Mouse (Mus musculus) cerebellum, adult 2 months (tissue): Measurements from ENCODE around the gene Hnrnpa3. TPM values are rescaled to one million over a fixed set of nuclear protein-coding genes. Genes with fewer than 3 reads are reported as not detected.

Experiments
- DNase-seq, 2 experiments: peaks; one replicate each; pipeline ENCODE4 v3.0.0; 2021
- H3K27ac ChIP-seq: fragments of 200-500 bp; 2 replicates; pipeline ENCODE4 v1.5.1; 2012; ENCODE audit warnings: low read length, control low read depth, inconsistent platforms; ENCODE audit not compliant: insufficient read depth
- H3K27me3 ChIP-seq: fragments of 200-500 bp; 2 replicates; pipeline ENCODE4 v1.6.1; 2012; ENCODE audit warnings: inconsistent platforms, mild to moderate bottlenecking, low read length, moderate library complexity; ENCODE audit not compliant: control insufficient read depth, insufficient read depth
- H3K4me1 ChIP-seq: fragments of 200-500 bp; 2 replicates; pipeline ENCODE4 v1.6.1; 2011; ENCODE audit warnings: low read length; ENCODE audit not compliant: control insufficient read depth, insufficient read depth
- H3K4me3 ChIP-seq: fragments of 200-500 bp; replicated peaks from 2 replicates; pipeline ENCODE3; 2011; ENCODE audit warnings: mild to moderate bottlenecking, low read depth, low read length, control low read depth; ENCODE audit not compliant: insufficient read depth
- CTCF ChIP-seq: fragments of 200-500 bp; IDR thresholded peaks from 2 replicates; pipeline ENCODE4 v1.5.1; 2011; ENCODE audit warnings: low read depth, mild to moderate bottlenecking, control low read depth, low read length, moderate library complexity, borderline replicate concordance; ENCODE audit not compliant: insufficient read depth
- POLR2A ChIP-seq: fragments of 200-500 bp; IDR thresholded peaks from 2 replicates; pipeline ENCODE4 v1.6.1; 2011; ENCODE audit warnings: low read length, control low read depth, borderline replicate concordance; ENCODE audit not compliant: insufficient read depth
- whole genome bisulfite sequencing: fragments of 180-500 bp; shearing (Covaris S2); methylation state at CpG from one replicate; pipeline ENCODE4 v1.1.7; 2018; 5-methylcytosine and 5-hydroxymethylcytosine counted together
- polyA plus RNA-seq: library from polyadenylated mRNA; depleted of rRNA; stranded (reverse); fragments of >200 nt; gene quantifications from 2 replicates; pipeline ENCODE4 v1.2.3, GENCODE M21; 2012

The Hnrnpa3 gene
- polyA plus RNA-seq, 1 experiment = 264 TPM

GRCm38 (mm10) chr2:75618712-75619111 lies 40.3 kb upstream of the Hnrnpa3 start:
- Histone ChIP-seq H3K27ac (no peak overlapping the region), H3K27me3 (no peaks in the 10 kb centered on the region), H3K4me1 (no peaks in the 10 kb centered on the region), H3K4me3 (no peak overlapping the region)
- no peak for TF ChIP-seq CTCF
- TF ChIP-seq POLR2A = no peak
- 66% methylated on average over 6 of the region's 6 CpGs for WGBS
- no peak for DNase-seq

GRCm38 (mm10) chr2:75621873-75622654 lies 37.0 kb upstream of the Hnrnpa3 start:
- no peaks in the 10 kb centered on the region for H3K4me1 ChIP-seq
- 76% methylated on average over 14 of the region's 14 CpGs for WGBS
- no peaks in the 10 kb centered on the region for H3K27me3 ChIP-seq
- DNase-seq = no peak
- TF ChIP-seq POLR2A (no peak), CTCF (no peak)
- H3K27ac ChIP-seq = no peak overlapping the region
- H3K4me3 ChIP-seq = no peak overlapping the region

GRCm38 (mm10) chr2:75625086-75625485 lies 34.0 kb upstream of the Hnrnpa3 start:
- 84% methylated on average over 3 of the region's 3 CpGs for WGBS
- DNase-seq = no peak
- Histone ChIP-seq H3K4me1 (no peaks in the 10 kb centered on the region), H3K27me3 (no peaks in the 10 kb centered on the region), H3K27ac (no peak overlapping the region), H3K4me3 (no peak overlapping the region)
- TF ChIP-seq CTCF = no peak
- no peak for TF ChIP-seq POLR2A

GRCm38 (mm10) chr2:75626597-75627440 lies 32.2 kb upstream of the Hnrnpa3 start:
- TF ChIP-seq CTCF (no peak), POLR2A (no peak)
- Histone ChIP-seq H3K4me1 (no peaks in the 10 kb centered on the region), H3K27ac (no peak overlapping the region), H3K27me3 (no peaks in the 10 kb centered on the region), H3K4me3 (no peak overlapping the region)
- 59% methylated on average over 6 of the region's 6 CpGs for WGBS
- no peak for DNase-seq

- Histone ChIP-seq H3K27me3 (no peaks in the 10 kb centered on the region), H3K4me1 (no peaks in the 10 kb centered on the region), H3K27ac (no peak overlapping the region), H3K4me3 (no peak overlapping the region)
- no peak for TF ChIP-seq POLR2A
- no peak for TF ChIP-seq CTCF
- no peak for DNase-seq
- 52% methylated on average over 8 of the region's 8 CpGs for WGBS
Observed at GRCm38 (mm10) chr2:75628487-75628886, 30.6 kb upstream of the Hnrnpa3 start.

GRCm38 (mm10) chr2:75631421-75631820 lies 27.6 kb upstream of the Hnrnpa3 start:
- TF ChIP-seq CTCF (no peak), POLR2A (no peak)
- DNase-seq = no peak
- Histone ChIP-seq H3K4me3 (no peak overlapping the region), H3K27ac (no peak overlapping the region), H3K4me1 (no peaks in the 10 kb centered on the region), H3K27me3 (no peaks in the 10 kb centered on the region)
- 92% methylated on average over 6 of the region's 6 CpGs for WGBS

GRCm38 (mm10) chr2:75632043-75632442 lies 27.0 kb upstream of the Hnrnpa3 start:
- WGBS = 75% methylated on average over 6 of the region's 6 CpGs
- no peaks in the 10 kb centered on the region for H3K27me3 ChIP-seq
- TF ChIP-seq POLR2A (no peak), CTCF (no peak)
- no peak for DNase-seq
- H3K4me3 ChIP-seq = no peak overlapping the region
- H3K4me1 ChIP-seq = no peaks in the 10 kb centered on the region
- H3K27ac ChIP-seq = no peak overlapping the region

GRCm38 (mm10) chr2:75632721-75633181 lies 26.3 kb upstream of the Hnrnpa3 start:
- WGBS = 91% methylated on average over 12 of the region's 12 CpGs
- DNase-seq = no peak
- TF ChIP-seq CTCF (no peak), POLR2A (no peak)

More at GRCm38 (mm10) chr2:75632721-75633181, 26.3 kb upstream of the Hnrnpa3 start:
- no peak overlapping the region for H3K4me3 ChIP-seq
- no peak overlapping the region for H3K27ac ChIP-seq
- no peaks in the 10 kb centered on the region for H3K27me3 ChIP-seq
- H3K4me1 ChIP-seq = no peaks in the 10 kb centered on the region
